Mouse (Mus musculus) small intestine, adult 2 months (tissue): ENCODE measurements around the gene Fyttd1.

Source experiments
- CTCF ChIP-seq: fragments of 200-500 bp; IDR thresholded peaks from 2 replicates; pipeline ENCODE4 v1.5.1; 2012; ENCODE audit warnings: low read depth, mild to moderate bottlenecking, control low read depth, inconsistent platforms, low read length, moderate library complexity, mixed read lengths; ENCODE audit not compliant: insufficient replicate concordance, insufficient read length; ENCODE audit errors: extremely low read depth
- POLR2A ChIP-seq: fragments of 200-500 bp; IDR thresholded peaks from 2 replicates; pipeline ENCODE4 v1.6.1; 2012; ENCODE audit warnings: low read depth, mild to moderate bottlenecking, control low read depth, inconsistent platforms, low read length, moderate library complexity

- TF ChIP-seq POLR2A: no peak
- TF ChIP-seq CTCF: no peak
Observed at GRCm38 (mm10) chr16:32887996-32888395, 10.7 kb downstream of the Fyttd1 start.
